Mouse (Mus musculus): ENCODE results near the gene Tor4a.

DNA sequence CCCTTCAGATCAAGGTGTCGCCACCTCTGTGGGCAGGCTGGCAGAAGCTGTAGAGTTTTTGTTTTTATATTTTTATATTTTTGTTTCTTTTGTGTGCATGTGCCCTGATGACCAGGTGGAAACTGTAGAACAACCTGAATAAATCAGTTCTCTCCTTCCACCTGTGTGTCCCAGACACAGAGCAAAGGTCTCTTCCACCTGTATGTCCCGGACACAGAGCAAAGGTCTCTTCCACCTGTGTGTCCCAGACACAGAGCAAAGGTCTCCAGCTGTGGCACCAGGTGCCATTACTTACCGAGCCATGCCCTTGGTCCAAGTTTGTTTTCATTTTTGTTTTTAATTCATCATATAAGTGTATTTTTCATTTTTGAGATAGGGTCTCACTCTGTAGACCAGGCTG, 40.5 kb downstream of the Tor4a start:
- TF ChIP-seq CTCF (IDR thresholded peaks at IDR 0.05; ENCODE audit: extremely low read depth, insufficient read length, insufficient replicate concordance, low read depth, low read length) (no peak), POLR2A (IDR thresholded peaks at IDR 0.05; ENCODE audit: low read depth, low read length) (no peak)

Measured in small intestine, adult 2 months (tissue).